Mouse (Mus musculus): ENCODE measurements around the gene Dgkq.

DNA sequence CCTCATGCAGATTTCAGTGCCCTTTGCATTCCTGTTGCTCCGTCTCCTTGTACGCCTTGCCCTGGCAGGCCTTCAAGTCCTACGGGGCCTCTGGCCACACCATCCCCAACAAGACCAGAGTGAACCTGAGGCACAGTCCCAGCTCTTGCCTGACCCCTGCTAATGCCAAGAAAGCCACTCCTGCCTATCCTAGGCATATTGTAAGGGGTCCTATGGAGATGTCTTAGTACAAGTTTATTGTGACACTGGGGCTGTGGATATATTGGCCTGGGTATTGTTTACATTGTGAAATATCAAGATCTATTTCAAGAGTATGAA lies 23.2 kb downstream of the Dgkq start:
- no peak for TF ChIP-seq CTCF (conservative IDR thresholded peaks at IDR 0.05; ENCODE audit: low read length)
- no peak for TF ChIP-seq NANOG (IDR thresholded peaks at IDR 0.05; ENCODE audit: borderline replicate concordance, low read length)

All from E14TG2a.4 (cell line).